Mouse (Mus musculus): ENCODE results near the gene Tff3. TPM values are rescaled to one million over a fixed set of nuclear protein-coding genes. Genes with fewer than 3 reads are reported as not detected.

The Tff3 gene
- polyA plus RNA-seq, 1 experiment from 2014 or later, result not detected

DNA sequence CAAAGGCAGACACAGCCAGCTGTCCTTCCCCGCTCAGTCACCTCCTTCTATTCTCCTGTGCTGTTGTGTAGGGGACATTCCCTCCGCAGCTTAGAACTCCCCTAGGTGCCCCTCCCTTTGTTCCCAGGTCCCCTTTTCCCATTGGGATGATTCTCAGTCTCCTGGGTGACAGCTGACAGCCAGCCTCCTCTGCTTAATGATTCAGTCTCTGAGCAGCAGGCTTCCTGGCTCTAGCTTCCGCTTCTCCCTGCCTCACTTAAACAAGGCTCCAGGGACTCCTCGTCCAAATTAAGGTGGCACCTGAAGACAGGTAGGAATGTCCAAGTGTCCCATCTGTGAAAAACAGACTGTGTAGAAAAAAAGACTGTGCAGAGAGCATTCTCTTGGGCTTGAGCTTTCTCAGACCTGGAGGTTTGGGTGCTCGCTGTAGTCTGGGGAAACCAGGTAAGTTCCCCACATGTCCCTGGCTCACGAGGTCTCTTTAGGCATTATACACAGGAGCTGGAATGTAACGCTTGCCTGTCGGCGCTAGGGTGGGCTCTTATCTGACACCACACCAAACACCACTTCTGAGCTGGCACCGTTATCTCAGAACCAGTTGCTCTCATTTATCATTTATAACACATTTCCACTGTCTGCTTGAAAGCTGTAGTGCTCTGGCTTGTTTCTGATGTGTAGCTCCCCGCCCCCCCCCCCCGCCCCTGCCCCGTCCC lies 38.3 kb downstream of the Tff3 start:
- ATAC-seq (ENCODE audit: extremely low read depth, insufficient number of reproducible peaks, low FRiP score, low TSS enrichment), result no peak
- Histone ChIP-seq H3K4me2 (peak overlapping the region; percentile 21), H3K36me3 (peaks cover 12% of the 10 kb centered on the region), H3K27ac (replicated peaks) (no peak overlapping the region), H3K4me1 (peaks cover 46% of the 10 kb centered on the region), H3K9ac (0 out of 2 replicates have a peak overlapping the region, but pooled peaks have one; percentile 15), H3K4me3 (no peak overlapping the region), H3K27me3 (replicated peaks) (no peaks in the 10 kb centered on the region), H3K9me3 (peaks cover 5% of the 10 kb centered on the region)
- WGBS, result 13% methylated on average over 13 of the region's 13 CpGs

DNA sequence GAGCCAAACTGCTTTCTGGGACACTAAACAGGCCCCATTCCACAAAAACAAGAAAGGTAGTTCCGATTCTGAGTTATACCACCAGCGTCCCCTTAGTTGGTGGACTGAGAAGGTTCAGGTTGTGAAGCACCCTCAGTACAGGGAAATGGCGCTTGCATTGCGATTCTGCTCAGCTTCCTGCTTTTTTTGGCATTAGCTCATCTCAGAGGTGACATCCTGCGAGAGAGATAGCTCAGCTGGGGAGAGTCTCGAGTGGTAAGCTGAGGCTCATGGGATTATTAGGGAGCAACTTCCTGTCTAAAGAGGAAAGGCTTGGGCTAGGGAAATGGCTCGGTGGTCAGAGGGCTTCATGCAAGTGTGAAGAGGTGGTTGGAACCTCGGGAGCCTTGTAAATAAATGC lies 39.6 kb downstream of the Tff3 start:
- Histone ChIP-seq H3K4me2 (no peak overlapping the region), H3K9ac (no peak overlapping the region), H3K27ac (replicated peaks) (peak overlapping the region; percentile 57; the same call in 1 of the 2 replicates), H3K36me3 (peaks cover 7% of the 10 kb centered on the region), H3K27me3 (replicated peaks) (no peaks in the 10 kb centered on the region), H3K9me3 (peaks cover 5% of the 10 kb centered on the region), H3K4me1 (peaks cover 46% of the 10 kb centered on the region), H3K4me3 (no peak overlapping the region)
- no peak for ATAC-seq (ENCODE audit: extremely low read depth, insufficient number of reproducible peaks, low FRiP score, low TSS enrichment)
- 54% methylated on average over 8 of the region's 8 CpGs for WGBS

DNA sequence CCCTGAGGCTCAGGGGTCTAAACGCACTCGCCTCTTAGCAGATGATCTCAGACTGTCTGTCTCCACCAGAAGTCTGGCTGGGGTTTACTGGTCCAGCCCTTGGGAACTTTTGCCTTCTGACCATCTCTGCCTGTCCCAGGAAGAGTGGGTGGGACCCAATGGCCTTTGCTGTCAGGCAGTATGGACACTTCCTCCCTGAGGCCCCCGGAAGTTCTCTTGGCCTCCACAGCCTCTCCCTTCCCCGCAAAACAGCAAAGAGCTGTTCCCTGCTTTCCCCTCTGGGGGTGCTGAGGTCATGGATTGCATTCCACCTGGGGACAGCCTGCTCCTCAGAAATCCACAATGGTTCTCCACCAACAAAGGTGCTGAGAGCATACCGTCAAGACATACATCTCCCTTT lies 40.7 kb downstream of the Tff3 start:
- peaks cover 7% of the 10 kb centered on the region for H3K36me3 ChIP-seq
- H3K27me3 ChIP-seq (replicated peaks), result no peaks in the 10 kb centered on the region
- H3K9ac ChIP-seq, result no peak overlapping the region
- H3K9me3 ChIP-seq, result peaks cover 5% of the 10 kb centered on the region
- no peak for ATAC-seq (ENCODE audit: extremely low read depth, insufficient number of reproducible peaks, low FRiP score, low TSS enrichment)
- peaks cover 46% of the 10 kb centered on the region for H3K4me1 ChIP-seq
- WGBS, result 48% methylated on average over 5 of the region's 5 CpGs
- H3K4me3 ChIP-seq, result no peak overlapping the region
- H3K4me2 ChIP-seq, result no peak overlapping the region
- 0 out of 2 replicates have a peak overlapping the region, but pooled peaks have one; percentile 57 for H3K27ac ChIP-seq (replicated peaks)

DNA sequence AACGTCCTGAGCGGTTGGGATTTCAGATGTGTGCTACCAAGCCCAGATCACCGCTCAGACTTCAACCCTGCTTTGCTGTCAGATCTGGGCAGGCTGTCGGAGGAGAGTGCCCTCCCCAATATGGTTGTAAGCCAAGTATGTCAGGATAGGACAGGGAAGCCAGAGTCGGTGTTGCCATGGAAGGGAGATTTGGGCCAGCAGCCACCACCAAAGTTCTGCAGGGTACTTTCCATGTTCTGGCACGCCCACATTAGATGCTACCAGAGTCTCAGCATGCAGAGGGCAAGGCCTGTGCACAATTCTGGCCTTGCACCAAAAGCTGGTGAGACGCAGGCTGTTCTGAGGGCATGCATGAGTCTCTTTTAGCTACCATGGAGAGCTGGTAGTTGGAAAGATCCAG lies 43.2 kb downstream of the Tff3 start:
- no peaks in the 10 kb centered on the region for H3K36me3 ChIP-seq
- 84% methylated on average over 7 of the region's 7 CpGs for WGBS
- H3K4me3 ChIP-seq, result no peak overlapping the region
- H3K4me2 ChIP-seq, result no peak overlapping the region
- no peaks in the 10 kb centered on the region for H3K9me3 ChIP-seq
- no peaks in the 10 kb centered on the region for H3K27me3 ChIP-seq (replicated peaks)
- H3K27ac ChIP-seq (replicated peaks), result no peak overlapping the region
- no peak for ATAC-seq (ENCODE audit: extremely low read depth, insufficient number of reproducible peaks, low FRiP score, low TSS enrichment)
- no peak overlapping the region for H3K9ac ChIP-seq
- H3K4me1 ChIP-seq, result peaks cover 34% of the 10 kb centered on the region

DNA sequence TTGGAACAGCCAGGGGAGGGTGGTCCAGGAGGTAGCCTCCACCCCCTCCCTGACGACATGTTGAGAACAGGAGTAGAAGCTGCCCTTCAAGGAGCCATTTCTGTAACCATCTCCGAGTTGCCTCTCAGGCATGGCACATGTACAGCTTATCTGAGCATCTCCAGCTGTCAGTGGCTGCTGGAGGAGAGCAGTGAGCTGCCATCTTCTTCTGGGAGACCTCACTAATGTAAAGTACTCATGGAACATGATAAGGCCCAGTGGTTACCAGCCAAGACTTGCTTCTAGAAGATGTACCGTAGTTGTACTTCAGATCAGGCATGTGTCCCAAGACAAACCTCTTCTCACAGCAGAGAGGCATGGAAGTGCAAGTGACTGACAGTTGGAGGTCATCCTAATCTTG lies 43.9 kb downstream of the Tff3 start:
- no peak overlapping the region for H3K27ac ChIP-seq (replicated peaks)

DNA sequence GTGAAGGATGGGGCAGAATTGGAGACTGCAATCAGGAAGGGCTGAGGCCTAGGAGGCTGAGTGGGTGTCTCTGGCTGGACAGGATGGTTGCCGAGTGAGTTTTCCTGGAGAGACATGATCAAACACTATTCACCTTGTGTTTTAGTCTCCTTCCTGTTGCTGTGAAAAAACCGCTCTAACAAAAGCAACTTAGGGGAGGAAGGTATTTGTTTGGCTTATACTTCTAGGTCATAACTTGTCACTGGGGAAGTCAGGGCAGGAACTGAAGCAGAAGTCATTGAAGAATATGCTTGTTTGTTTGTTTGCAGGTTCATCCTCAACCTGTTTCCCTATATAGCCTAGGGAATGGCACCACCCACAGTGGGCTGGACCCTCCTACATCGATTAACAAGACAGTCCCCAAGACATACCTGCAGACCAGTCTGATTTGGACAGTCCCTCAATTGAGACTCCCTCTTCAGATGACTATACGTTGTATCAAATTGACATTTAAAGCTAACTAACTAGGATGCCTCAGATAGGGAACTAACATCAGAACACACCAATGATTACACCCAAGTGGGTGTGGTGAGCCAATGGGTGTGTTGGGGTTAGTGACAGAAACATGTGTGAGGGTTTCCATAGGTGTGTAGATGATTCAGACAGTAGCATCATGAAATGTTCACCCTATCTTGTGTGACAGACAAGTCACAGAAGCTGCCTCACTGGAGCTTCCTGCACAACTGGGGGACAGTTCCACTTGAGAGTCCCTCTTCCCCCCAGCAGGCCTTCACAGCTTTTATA lies 47.0 kb downstream of the Tff3 start:
- Histone ChIP-seq H3K4me3 (no peak overlapping the region), H3K27me3 (replicated peaks) (no peaks in the 10 kb centered on the region), H3K4me1 (peaks cover 24% of the 10 kb centered on the region), H3K9me3 (no peaks in the 10 kb centered on the region), H3K4me2 (no peak overlapping the region), H3K27ac (replicated peaks) (no peak overlapping the region), H3K9ac (no peak overlapping the region), H3K36me3 (no peaks in the 10 kb centered on the region)
- ATAC-seq (ENCODE audit: extremely low read depth, insufficient number of reproducible peaks, low FRiP score, low TSS enrichment), result no peak
- WGBS, result 84% methylated on average over 4 of the region's 4 CpGs

More for the DNA sequence above, 43.9 kb downstream of the Tff3 start:
- H3K4me1 ChIP-seq, result peaks cover 28% of the 10 kb centered on the region
- no peak for ATAC-seq (ENCODE audit: extremely low read depth, insufficient number of reproducible peaks, low FRiP score, low TSS enrichment)
- H3K9me3 ChIP-seq, result no peaks in the 10 kb centered on the region
- no peak overlapping the region for H3K4me3 ChIP-seq
- no peaks in the 10 kb centered on the region for H3K36me3 ChIP-seq
- no peak overlapping the region for H3K4me2 ChIP-seq
- no peak overlapping the region for H3K9ac ChIP-seq
- H3K27me3 ChIP-seq (replicated peaks), result no peaks in the 10 kb centered on the region
- 62% methylated on average over 3 of the region's 3 CpGs for WGBS

DNA sequence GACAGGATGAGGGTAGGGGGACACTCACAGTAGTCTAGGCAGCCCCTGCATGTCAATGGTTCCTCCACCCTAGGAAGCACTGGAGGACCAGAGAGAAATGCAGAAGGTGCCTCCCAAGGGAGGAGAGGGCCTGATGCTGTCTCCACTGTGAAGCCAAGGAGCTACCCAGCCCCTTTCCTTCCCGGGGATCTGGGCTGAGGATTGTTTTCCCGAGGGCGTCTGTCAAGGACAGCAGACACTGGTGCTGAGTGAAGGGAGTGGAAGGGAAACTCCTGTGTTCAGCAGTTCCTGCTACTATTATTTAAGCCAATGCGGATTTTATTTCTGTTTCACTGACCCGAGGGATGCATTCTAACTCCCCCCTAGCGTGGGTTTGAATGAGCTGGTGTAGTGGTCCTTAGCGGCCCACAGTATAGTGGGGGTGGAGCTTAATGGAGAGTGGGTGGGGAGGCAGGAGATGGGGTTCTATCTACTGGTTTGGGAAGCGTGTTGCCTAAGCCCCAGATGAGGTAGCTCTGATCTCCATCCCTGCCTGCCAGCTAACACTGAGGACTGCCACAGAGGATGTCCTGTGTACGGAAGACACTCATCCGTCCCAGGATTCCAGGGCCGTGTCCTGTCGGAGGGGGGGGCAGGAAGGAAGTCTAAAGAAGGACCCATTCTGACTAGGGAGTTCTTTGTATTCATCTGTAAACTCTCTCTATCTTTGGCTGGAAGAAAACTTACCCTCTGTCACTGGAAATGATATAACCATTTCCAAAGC lies 50.2 kb downstream of the Tff3 start:
- Histone ChIP-seq H3K9me3 (no peaks in the 10 kb centered on the region), H3K4me3 (no peak overlapping the region), H3K27me3 (replicated peaks) (no peaks in the 10 kb centered on the region), H3K27ac (replicated peaks) (peak overlapping the region; percentile 63), H3K36me3 (no peaks in the 10 kb centered on the region), H3K4me2 (no peak overlapping the region), H3K9ac (no peak overlapping the region; the same call in 1 of the 2 replicates), H3K4me1 (peaks cover 44% of the 10 kb centered on the region)
- no peak for ATAC-seq (ENCODE audit: extremely low read depth, insufficient number of reproducible peaks, low FRiP score, low TSS enrichment)
- WGBS, result 40% methylated on average over 12 of the region's 12 CpGs

DNA sequence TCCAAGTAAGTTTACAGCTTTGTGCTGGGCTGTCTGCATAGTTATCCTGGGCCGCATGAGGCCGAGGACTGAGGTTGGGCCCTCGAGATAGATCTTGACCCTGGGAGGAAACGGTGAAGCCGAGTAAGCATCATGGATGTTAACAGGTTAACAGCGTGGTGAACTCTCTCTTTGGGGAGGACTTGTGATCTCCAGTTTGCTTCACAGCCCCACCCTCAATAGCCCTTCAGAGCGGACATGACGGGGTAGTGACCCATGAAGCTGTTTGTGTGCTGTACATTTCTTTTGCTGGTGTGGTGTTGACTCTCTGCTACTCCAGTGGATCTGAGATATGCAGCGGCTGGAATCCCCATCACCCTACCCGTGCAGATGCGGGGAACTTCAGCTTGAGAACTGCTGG lies 50.9 kb downstream of the Tff3 start:
- no peak for ATAC-seq (ENCODE audit: extremely low read depth, insufficient number of reproducible peaks, low FRiP score, low TSS enrichment)
- H3K9ac ChIP-seq, result no peak overlapping the region; the same call in 1 of the 2 replicates
- H3K27ac ChIP-seq (replicated peaks), result peak overlapping the region; percentile 63
- no peak overlapping the region for H3K4me3 ChIP-seq
- H3K4me1 ChIP-seq, result peaks cover 51% of the 10 kb centered on the region
- H3K9me3 ChIP-seq, result no peaks in the 10 kb centered on the region
- WGBS, result 81% methylated on average over 11 of the region's 11 CpGs
- no peak overlapping the region for H3K4me2 ChIP-seq
- H3K27me3 ChIP-seq (replicated peaks), result no peaks in the 10 kb centered on the region
- H3K36me3 ChIP-seq, result no peaks in the 10 kb centered on the region

DNA sequence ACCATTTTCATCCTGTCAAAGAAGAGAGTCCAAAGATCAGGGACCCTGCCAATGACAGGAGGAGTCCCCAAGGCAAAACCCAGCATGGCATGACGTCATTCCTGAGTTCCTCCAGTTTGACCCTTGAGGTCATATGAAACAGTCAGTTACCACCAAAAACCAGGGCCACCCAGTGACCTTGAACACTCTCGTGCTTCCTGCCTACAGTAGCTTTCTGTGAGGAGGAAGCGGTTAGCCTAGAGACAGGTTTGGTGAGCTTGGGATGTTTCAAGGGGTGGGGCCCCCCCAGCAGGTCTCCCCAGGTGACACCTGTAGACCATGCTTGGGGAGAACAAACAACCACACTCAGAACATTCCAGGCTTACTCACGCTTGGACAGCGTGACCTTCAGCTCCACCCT lies 51.9 kb downstream of the Tff3 start:
- H3K4me2 ChIP-seq, result no peak overlapping the region
- peaks cover 61% of the 10 kb centered on the region for H3K4me1 ChIP-seq
- H3K9me3 ChIP-seq, result no peaks in the 10 kb centered on the region
- no peak overlapping the region for H3K27ac ChIP-seq (replicated peaks)
- no peak for ATAC-seq (ENCODE audit: extremely low read depth, insufficient number of reproducible peaks, low FRiP score, low TSS enrichment)
- no peak overlapping the region for H3K9ac ChIP-seq
- H3K27me3 ChIP-seq (replicated peaks), result no peaks in the 10 kb centered on the region
- 66% methylated on average over 5 of the region's 5 CpGs for WGBS
- H3K4me3 ChIP-seq, result no peak overlapping the region
- H3K36me3 ChIP-seq, result no peaks in the 10 kb centered on the region

DNA sequence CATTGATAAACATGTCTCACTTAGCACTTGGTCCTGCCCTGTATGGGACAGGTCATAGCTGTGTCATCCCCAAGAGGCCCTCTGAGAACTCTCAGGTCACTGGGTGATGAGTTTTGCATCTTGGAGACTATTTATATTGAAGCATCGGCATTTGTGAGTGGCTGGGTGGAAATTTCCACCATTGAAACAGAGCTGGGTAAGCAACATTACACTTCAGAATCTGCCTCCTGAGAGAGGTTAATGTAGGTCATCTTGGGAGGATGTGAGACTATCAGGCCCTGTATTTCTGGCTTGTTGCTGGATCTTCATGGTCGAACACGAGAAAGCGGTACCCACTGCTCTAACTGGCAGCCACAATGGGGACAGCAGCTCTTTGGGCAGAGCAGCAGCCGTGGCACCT lies 54.0 kb downstream of the Tff3 start:
- WGBS, result 76% methylated on average over 5 of the region's 5 CpGs
- no peak for ATAC-seq (ENCODE audit: extremely low read depth, insufficient number of reproducible peaks, low FRiP score, low TSS enrichment)
- peaks cover 81% of the 10 kb centered on the region for H3K4me1 ChIP-seq
- H3K36me3 ChIP-seq, result no peaks in the 10 kb centered on the region
- H3K27me3 ChIP-seq (replicated peaks), result no peaks in the 10 kb centered on the region
- no peak overlapping the region for H3K4me2 ChIP-seq
- no peak overlapping the region for H3K4me3 ChIP-seq
- H3K27ac ChIP-seq (replicated peaks), result peak overlapping the region; percentile 43
- H3K9ac ChIP-seq, result no peak overlapping the region
- H3K9me3 ChIP-seq, result no peaks in the 10 kb centered on the region

All from heart, embryonic 13.5 days (tissue).